Mouse (Mus musculus) bone marrow macrophage, adult 2 months (primary cell): ENCODE measurements around the gene Acr.

Source experiments
- CTCF ChIP-seq: IDR thresholded peaks from 2 replicates; pipeline ENCODE4 v1.5.1; 2012; ENCODE audit warnings: low read depth, mild to moderate bottlenecking, low read length, moderate library complexity
- POLR2A ChIP-seq: IDR thresholded peaks from 2 replicates; pipeline ENCODE4 v1.6.1; 2012; ENCODE audit warnings: mild to moderate bottlenecking, low read depth, low read length, borderline replicate concordance

DNA sequence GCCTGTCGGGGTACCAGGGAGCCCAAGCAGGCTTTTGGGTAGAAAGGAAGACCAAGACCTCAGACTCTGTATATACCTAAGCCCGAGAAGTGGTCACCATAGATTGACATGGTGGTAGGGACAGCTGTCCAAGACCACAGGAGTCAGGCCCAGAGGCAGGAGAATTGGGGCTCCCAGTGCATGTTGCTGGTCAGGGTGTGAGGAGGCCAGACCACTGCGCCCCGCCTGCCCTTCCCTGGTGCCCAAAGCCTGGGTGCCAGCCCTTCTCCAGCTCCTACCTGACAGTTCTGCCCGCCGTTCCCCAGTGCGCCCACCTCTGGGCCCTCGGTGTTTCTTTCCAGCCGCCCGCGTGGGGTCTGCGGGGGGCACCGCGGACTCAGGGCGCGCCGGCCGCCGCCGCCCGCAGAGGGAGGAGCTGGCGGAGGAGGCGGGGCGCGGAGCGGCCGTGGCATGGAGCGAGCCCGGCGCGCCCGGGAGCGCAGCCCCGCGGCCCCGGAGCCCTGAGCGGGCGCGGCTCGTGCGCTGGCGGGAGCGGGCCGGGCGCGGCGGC, 44.8 kb upstream of the Acr start:
- no peak for TF ChIP-seq POLR2A
- no peak for TF ChIP-seq CTCF
